Mouse (Mus musculus): Measurements from ENCODE around the gene Gsta2.

DNA sequence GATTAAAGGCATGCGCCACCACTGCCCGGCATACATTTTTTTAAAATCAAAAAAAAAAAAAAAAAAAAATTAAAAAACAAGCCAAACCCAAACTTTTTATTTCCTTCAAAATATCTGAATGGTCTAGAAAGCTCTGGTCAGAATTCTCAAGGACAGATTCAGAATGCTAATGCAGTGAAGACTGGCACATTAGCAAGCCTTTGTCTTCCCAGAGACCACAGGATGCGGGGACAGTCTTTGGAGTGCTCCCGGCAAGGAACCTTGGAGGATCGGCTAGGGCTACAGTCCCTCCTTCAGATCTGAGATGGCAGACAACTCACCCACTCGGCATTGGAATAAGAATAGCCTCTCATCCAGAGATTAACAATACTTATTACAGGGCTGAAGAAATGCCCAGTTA, 9.1 kb upstream of the Gsta2 start:
- TF ChIP-seq POLR2A (IDR thresholded peaks at IDR 0.05; ENCODE audit: low read depth, low read length) (no peak), CTCF (conservative IDR thresholded peaks at IDR 0.05; ENCODE audit: insufficient read depth, insufficient read length, low read depth, low read length) (no peak)

Measured in kidney, adult 2 months (tissue).